In the genomic region with DNA sequence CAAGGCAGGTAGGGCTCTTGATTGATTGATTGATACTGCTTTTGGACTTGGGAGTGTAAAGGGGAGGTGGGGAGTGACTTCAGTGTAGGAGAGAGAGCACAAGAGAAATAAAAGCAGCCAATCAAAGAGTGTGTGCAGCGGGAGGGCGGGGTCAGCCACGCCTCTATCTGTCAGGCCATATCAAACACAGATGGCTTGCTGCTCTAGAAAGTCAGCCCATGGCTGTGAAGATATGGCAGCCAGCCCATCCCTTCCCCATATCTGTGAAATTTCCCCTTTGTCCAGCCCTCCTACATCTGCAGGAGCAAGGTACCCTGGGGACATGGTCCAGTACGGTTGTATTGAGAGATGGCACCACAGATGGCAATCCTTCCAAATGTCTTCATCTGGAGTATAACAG, we compare ENCODE assay signal across 1 mouse cellular context.
A peak's percentile ranks its signal among the peaks of the same experiment; 100 is the strongest.
TF ChIP-seq lines count a peak whose summit lies in the region.

No protein-coding gene starts in this region.

TF ChIP-seq in MEL, 35 proteins besides CTCF, POLR2A, EP300 and RAD21 (continued from another document):
- TF ChIP-seq ETS1 (IDR thresholded peaks at IDR 0.05; ENCODE audit: low read depth, low read length) (peak; percentile 56; the same call in 1 of the 2 replicates), ZNF384 (IDR thresholded peaks at IDR 0.05; ENCODE audit: low read depth, low read length) (no peak), BHLHE40 (IDR thresholded peaks at IDR 0.05; ENCODE audit: borderline replicate concordance, low read depth, low read length) (no peak), TAL1 (IDR thresholded peaks at IDR 0.05; ENCODE audit: low read length) (peak; percentile 52; the same call in 1 of the 2 replicates), NRF1 (IDR thresholded peaks at IDR 0.05; ENCODE audit: insufficient read depth, low read depth, low read length, poor library complexity, severe bottlenecking) (no peak), MAX (IDR thresholded peaks at IDR 0.05; ENCODE audit: low read length) (no peak), MYC (IDR thresholded peaks at IDR 0.05; ENCODE audit: low read depth, low read length) (no peak), TCF12 (IDR thresholded peaks at IDR 0.05; ENCODE audit: low read depth, low read length) (peak; percentile 78), MXI1 (IDR thresholded peaks at IDR 0.05; ENCODE audit: low read depth, low read length) (peak; percentile 56; the same call in 1 of the 2 replicates), SIN3A (IDR thresholded peaks at IDR 0.05; ENCODE audit: low read length) (0 out of 2 replicates have a peak, but pooled peaks have one; percentile 39), USF2 (IDR thresholded peaks at IDR 0.05; ENCODE audit: borderline replicate concordance in 1 of 2, insufficient read depth in 1 of 2, low read depth in 1 of 2, low read length in 2 of 2) (no peak), E2F4 (IDR thresholded peaks at IDR 0.05; ENCODE audit: borderline replicate concordance, low read depth, low read length) (no peak), ZKSCAN1 (IDR thresholded peaks at IDR 0.05; ENCODE audit: low read depth, low read length) (no peak), ELF1 (IDR thresholded peaks at IDR 0.05; ENCODE audit: low read depth, low read length) (no peak), RCOR1 (IDR thresholded peaks at IDR 0.05; ENCODE audit: low read depth, low read length) (0 out of 2 replicates have a peak, but pooled peaks have one; percentile 8), UBTF (IDR thresholded peaks at IDR 0.05; ENCODE audit: borderline replicate concordance, insufficient read depth, low read depth, low read length) (no peak), CHD2 (IDR thresholded peaks at IDR 0.05; ENCODE audit: low read length) (no peak), SMC3 (IDR thresholded peaks at IDR 0.05; ENCODE audit: low read depth, low read length) (no peak), TBP (IDR thresholded peaks at IDR 0.05; ENCODE audit: low read depth, low read length) (no peak), MEF2A (IDR thresholded peaks at IDR 0.05; ENCODE audit: extremely low read depth, insufficient replicate concordance, low read depth, low read length, poor library complexity, severe bottlenecking) (no peak), KAT2A (conservative IDR thresholded peaks at IDR 0.05; ENCODE audit: low read depth, low read length) (no peak), HCFC1 (IDR thresholded peaks at IDR 0.05; ENCODE audit: low read depth, low read length) (no peak)
